Mouse (Mus musculus): ENCODE data around the gene Ston2.
A peak's percentile ranks its signal among the peaks of the same experiment; 100 is the strongest.
"Not testable (repeated sequence)": the region's sequence is repeated elsewhere in the genome, so short reads cannot be mapped to it uniquely, and the experiment has no call there.

Gene Ston2

GRCm38 (mm10) chr12:91789801-91790200 is 1.6 kb upstream of the Ston2 start:
- DNase-seq, result peak; percentile 53

- not testable (repeated sequence) for DNase-seq
Observed at GRCm38 (mm10) chr12:91788446-91788845, 259 bp upstream of the Ston2 start.

DNA sequence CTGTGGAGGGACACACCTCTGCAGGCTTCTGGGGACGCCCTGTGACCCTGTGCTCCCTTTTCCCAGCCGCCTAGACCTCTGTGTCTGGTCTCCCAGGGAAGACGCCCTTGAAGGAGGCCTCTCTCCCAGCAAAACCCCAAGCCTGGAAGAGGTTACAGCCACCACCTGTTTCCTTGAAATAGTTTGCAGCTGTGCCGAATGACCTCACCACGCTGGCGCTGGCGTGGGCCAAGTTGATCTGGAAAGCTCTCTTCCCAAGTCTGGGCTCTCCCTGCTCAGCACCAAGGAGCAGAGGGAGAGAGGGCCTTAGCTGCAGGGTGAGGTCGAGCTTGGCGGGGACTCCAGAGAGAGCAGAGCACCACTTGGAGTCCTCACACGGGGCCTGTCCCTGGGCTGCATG is 1.8 kb downstream of the Ston2 start:
- DNase-seq, result no peak

DNA sequence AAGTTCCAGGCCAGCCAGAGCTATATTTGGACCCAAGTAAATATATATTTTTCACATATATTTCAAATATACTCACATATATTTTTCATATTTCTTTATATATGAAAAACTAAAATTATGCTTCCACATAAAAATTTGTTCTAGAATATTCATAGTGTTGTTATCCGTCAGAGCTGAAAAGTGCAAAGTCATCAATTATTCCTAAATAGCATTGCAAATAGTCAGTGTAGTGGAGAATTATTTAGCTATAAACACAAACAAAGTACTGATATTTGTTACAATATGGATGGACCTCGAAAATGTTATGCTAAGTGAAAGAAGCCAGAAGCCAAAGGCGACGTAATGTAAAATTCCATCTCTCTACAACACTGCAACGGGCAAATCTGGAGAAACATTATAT is 6.8 kb downstream of the Ston2 start:
- no peak for DNase-seq

GRCm38 (mm10) chr12:91780531-91780930 is 7.7 kb downstream of the Ston2 start:
- no peak for DNase-seq

DNA sequence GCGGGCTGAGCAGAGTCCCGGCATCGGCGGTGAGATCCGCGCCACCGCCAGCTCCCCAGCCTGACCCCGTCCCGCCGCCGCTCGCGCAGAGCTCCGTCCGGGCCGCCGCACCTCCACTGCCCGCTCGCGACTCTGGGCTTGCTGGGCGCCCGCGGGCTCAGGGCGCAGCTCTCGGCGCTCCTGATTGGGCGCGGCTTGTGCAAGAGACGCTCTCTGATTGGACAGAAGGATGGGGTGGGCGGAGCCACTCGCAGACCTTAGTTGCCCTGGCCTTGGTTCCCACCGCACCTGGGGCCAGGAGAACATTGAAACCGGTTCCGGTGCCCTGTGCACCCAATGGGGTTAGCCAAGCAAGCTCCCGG is 9.2 kb downstream of the Ston2 start:
- DNase-seq, result peak; percentile 71

GRCm38 (mm10) chr12:91778211-91779003 is 9.8 kb downstream of the Ston2 start:
- peak; percentile 30 for DNase-seq

GRCm38 (mm10) chr12:91776342-91776741 is 11.8 kb downstream of the Ston2 start:
- DNase-seq, result no peak

DNA sequence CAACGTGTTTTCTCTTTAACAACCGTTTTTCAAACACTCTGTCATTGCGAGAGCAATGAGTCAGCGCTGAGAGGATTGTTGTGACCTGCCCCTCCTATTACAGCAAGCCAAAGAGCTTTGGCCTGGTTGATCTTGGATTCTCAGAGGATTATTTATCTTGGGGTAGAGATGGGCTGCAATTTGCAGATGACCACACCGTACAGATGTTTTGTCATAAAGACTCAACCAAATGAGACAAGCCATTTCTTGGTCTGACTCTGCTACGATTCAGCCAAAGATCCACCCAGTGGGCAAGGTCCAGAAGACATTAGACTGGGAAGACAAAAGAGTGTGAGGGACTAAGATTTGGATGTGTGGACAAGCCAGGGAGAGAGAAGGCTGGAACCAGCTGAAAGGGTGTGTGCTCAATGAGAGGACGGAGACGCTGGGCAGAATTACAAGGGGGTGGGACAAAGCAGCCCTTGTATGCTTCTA is 13.3 kb downstream of the Ston2 start:
- DNase-seq, result no peak

DNA sequence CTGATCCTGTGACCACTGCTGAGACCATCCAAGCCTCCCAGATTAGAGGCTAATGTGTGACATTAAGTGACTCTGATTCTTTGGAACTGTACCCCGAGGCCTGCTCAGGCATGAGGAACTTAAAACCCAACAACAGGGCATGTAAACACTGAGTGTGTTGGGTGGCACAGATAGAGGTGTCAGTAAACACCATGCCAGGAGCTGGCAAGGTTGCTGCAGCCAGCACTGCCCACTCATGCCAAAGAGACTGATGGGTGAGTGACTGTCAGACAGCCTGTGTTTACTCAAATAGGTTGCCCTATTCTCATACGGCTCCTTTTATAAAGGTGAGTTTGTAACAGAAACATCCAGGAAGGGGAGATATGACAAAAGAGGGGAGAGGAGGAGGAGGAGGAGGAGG is 19.3 kb downstream of the Ston2 start:
- no peak for DNase-seq

- DNase-seq, result no peak
Observed at GRCm38 (mm10) chr12:91768176-91768575, 20.0 kb downstream of the Ston2 start.

DNA sequence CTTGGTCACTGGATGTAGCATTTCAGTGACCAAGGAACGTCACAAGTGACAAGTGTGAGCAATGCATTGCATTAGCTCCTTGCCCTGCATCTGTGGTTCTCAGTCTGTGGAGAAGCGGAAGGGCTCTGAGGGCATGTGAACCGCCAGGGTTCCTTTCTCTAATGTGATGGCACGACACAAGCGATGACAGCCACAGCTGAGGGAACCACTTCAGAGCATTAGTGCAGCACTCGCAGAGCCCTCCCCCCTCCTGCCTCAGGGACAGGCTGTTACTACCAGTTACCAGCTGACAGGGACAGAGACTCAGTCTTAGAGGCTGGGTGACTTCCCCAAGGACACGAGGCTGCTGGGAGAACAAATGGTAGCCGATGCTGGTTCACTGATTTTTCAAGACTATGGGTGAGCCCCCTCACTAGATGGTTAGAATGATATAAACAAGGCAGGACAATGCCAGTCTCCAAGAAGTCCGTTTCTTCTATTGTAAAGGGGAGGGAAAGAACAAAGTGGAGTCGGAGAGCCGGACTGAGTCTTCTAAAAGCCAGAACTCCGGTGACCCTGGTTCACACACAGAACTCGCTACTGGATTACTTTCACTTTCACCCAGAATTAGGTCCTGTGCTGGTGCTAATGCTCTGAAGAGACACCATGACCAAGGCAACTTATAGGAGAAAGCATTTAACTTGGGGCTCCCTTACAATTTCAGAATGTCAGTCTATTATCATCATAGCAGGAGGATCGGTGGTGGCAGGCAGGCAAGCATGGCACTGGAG is 21.7 kb downstream of the Ston2 start:
- peak; percentile 49 for DNase-seq

GRCm38 (mm10) chr12:91765504-91765903 is 22.7 kb downstream of the Ston2 start:
- DNase-seq, result no peak

DNA sequence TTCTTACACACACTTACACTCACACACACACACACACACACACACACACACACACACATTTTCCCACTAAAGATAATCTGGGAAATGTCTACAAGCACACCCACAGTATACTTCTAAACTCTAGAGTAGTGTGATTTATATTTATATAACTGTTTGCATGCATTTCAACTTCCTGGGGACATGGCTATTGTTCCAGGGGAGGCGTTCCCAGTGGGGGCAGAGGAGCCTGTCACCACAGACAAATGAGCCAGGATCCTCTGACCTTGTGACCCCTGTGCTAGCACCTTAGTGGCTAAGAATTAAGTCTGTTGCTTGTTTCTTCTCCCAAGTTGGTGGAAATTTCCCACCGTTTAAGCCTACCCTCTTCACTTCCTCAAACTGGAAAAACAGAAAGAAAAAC is 23.1 kb downstream of the Ston2 start:
- no peak for DNase-seq

GRCm38 (mm10) chr12:91764471-91764870 is 23.7 kb downstream of the Ston2 start:
- DNase-seq, result no peak

DNA sequence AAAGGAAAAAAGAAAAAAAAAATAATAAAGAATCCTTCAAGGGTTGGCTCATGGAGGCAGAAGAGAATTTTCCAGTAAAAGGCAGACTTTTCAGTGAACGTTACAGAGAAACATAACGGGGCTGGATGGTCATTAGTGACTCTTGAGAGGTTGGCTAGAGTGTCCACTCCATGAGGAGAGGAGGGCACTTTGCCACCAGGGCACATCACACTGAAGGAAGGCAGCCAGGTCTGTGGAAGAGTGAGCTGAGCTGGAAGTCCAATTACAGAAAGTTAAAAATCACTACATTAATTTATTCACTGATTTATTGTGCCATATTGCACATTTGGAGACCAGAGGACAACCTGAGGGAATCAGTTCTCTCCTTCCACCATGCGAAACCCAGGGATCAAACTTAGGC is 28.4 kb downstream of the Ston2 start:
- no peak for DNase-seq

GRCm38 (mm10) chr12:91757854-91758562 is 30.2 kb downstream of the Ston2 start:
- no peak for DNase-seq

DNA sequence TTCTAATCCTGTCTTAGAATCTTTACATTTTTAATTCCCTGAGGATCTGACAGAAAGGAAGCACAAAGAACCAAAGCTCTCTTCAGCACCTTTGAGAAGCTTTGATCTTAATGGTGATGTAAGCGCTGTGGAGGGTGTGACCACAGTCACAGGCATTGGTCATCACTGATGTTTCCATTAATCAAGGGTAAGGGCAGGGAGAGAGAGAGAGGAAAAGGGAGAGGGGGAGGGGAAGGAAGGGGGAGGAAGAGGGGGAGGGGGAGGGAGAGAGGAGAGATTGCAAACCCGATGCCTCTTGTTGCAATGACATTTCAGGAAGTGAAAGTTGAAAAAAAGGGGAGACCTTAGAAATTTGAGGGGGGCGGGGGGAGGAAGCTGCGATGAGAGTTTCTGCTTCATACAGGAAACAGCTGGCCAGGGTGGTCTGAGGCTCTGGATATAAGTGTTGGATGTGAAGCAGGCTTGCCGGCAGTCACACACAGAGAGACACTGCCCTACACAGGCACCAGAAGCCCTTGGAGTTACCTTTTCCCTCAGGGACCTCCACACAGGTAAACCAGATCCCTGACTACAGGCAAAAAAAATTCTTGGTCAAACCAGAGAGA is 31.5 kb downstream of the Ston2 start:
- DNase-seq, result no peak

GRCm38 (mm10) chr12:91754606-91755005 is 33.6 kb downstream of the Ston2 start:
- no peak for DNase-seq

GRCm38 (mm10) chr12:91752711-91753110 is 35.5 kb downstream of the Ston2 start:
- no peak for DNase-seq

DNA sequence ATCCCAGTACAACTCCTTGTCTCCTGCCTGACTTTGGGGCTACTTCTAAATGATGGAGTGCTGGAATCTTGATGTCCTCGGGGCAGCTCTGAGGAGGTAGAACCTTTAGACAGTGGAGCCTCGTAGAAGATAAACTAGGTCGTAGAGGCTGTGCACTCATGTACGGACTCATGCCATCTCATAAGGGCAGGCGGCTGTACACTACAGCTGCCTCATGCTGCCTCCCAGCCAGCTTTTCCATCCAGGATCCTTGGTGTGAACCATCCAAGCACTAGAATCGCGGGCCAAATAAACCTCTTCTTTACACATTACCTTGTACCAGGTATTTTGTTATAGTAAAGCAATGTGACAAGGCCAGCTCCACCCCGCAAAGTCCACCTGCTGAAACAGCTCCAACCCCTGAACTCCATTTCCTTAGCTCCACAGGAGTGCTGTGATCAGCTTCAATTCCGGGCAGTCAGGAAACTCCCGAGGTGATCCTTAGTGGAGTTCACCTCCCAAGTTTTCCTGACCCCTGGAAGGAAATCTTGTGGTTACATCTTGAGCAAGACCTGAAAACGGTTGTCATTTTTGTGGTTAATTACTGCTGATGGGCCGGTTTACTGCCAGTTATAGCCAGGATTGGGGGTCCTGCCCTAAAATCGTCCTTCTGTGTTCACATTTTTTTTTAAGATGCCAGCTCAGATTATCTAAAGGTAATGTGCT is 36.1 kb downstream of the Ston2 start:
- no peak for DNase-seq

GRCm38 (mm10) chr12:91749543-91750184 is 38.5 kb downstream of the Ston2 start:
- no peak for DNase-seq
